Mouse (Mus musculus): ENCODE measurements around the gene Pds5a. TPM values are rescaled to one million over a fixed set of nuclear protein-coding genes. Genes with fewer than 3 reads are reported as not detected.
"Not testable (repeated sequence)": the region's sequence is repeated elsewhere in the genome, so short reads cannot be mapped to it uniquely, and the experiment has no call there.

Gene Pds5a
- polyA plus RNA-seq (2015; fragmentation: Nextera tagmentation; extraction: Ambion mirVana) = 53.9 and 59.6 TPM in 2 replicates

DNA sequence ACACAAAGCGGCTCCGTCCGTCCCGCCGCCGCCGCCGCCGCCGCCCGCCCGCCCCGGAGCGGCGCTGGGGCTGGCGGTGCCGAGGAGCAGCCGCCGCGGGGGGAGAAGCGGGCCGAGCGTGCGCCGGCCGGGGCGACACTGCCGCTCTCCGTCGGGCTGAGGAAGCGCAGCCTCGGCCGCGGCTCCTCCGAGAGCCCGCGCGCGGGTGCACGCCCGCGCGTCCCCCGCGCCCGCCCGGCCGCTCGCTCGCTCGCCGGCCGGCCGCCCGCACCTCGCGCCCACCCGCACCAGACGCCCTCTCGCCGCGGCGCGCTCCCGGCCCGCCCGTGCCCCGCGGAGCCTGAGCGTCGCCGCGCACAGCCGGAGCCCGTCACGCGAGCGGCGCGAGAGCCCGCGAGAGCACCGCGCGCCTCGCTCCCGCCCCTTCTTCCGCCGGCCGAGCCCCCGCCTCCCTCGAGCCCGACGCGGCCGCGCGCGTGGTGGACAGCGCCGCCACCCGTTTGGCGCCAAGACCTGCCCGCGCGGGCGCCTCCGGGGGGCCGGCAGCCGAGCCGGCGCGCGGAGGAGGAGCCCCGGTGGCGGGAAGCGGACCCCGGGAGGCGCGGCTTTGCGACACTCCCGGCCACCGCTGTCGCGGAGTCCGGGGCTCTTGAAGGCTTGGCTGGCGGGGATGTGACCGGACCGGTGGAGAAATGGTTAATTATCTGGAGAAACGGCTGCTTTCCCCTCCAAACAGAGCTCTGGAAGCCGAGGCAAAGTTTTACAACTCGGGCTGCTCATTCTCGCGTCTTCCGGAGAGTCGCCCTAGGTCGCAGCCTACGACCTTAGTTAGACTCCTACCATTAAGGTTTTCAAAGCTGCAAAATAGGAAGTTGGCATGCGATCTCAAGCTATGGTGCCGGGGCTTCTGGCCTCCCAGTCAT lies at the start of gene Pds5a:
Gene Pds5a, minus strand, starts transcription at position 438 of the 923 bp plus-strand sequence.
- WGBS = under 1% methylated on average over 51 of the region's 140 CpGs
- Histone ChIP-seq H3K27me3 (ENCODE audit: control insufficient read depth, insufficient read depth, low read depth, low read length) (no peaks in the 10 kb centered on the region), H3K9me3 (ENCODE audit: control insufficient read depth, low read length) (no peaks in the 10 kb centered on the region), H3K4me1 (replicated peaks; ENCODE audit: control insufficient read depth, insufficient read depth, low read length) (peaks cover 15% of the 10 kb centered on the region), H3K36me3 (ENCODE audit: control insufficient read depth, insufficient read depth, low read length) (no peaks in the 10 kb centered on the region), H3K4me3 (ENCODE audit: low read length) (peak within 1 kb of the TSS; percentile 85), H3K9ac (ENCODE audit: low read length) (peak within 1 kb of the TSS; percentile 97), H3K4me2 (ENCODE audit: low read depth, low read length) (peak within 1 kb of the TSS; percentile 75), H3K27ac (ENCODE audit: low read length) (peak within 1 kb of the TSS; percentile 98)
- ATAC-seq (ENCODE audit: low read depth) = peak; percentile 92

DNA sequence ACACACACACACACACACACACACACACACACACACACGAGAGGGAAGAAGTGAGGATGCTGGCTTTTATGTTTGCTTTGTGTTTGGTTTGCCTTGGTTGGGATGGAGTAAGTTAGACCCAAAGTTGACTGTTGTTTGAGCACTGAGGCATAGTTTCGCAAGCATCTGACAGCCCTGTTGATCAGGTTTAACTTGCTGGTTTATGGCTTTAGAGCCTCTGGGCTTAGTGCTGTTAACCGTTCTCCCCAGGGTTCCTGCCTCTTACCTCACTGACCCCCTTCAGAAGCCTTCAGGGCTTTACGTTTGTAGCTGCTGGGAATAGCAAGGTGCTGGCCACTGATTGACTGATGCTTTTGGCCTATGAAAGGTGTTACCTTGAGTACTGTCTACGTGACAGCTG lies 48.8 kb upstream of the Pds5a start:
- Histone ChIP-seq H3K4me3 (ENCODE audit: low read length) (no peak overlapping the region), H3K27ac (ENCODE audit: low read length) (no peak overlapping the region), H3K27me3 (ENCODE audit: control insufficient read depth, insufficient read depth, low read depth, low read length) (no peaks in the 10 kb centered on the region), H3K4me2 (ENCODE audit: low read depth, low read length) (no peak overlapping the region), H3K4me1 (replicated peaks; ENCODE audit: control insufficient read depth, insufficient read depth, low read length) (no peaks in the 10 kb centered on the region), H3K9me3 (ENCODE audit: control insufficient read depth, low read length) (no peaks in the 10 kb centered on the region), H3K36me3 (ENCODE audit: control insufficient read depth, insufficient read depth, low read length) (no peaks in the 10 kb centered on the region), H3K9ac (ENCODE audit: low read length) (no peak overlapping the region)
- ATAC-seq (ENCODE audit: low read depth) = no peak
- WGBS = 65% methylated on average over 5 of the region's 5 CpGs

DNA sequence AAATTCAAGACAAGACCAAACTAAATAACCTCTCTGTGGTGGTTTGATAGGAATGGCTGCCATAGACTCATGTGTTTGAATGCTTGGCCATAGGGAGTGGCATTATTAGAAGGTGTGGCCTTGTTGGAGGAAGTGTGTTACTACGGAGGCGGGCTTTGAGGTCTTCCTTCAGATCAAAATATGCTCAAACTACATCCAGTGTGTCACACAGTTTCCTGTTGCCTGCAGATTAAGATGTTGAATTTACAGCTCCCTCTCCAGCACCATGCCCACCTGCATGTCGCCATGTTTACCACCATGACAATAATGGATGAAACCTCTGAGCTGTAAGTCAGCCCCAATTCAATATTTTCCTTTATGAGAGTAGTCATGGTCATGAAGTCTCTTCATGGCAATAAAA lies 41.3 kb upstream of the Pds5a start:
- H3K27me3 ChIP-seq (ENCODE audit: control insufficient read depth, insufficient read depth, low read depth, low read length) = no peaks in the 10 kb centered on the region
- H3K4me1 ChIP-seq (replicated peaks; ENCODE audit: control insufficient read depth, insufficient read depth, low read length) = no peaks in the 10 kb centered on the region
- ATAC-seq (ENCODE audit: low read depth) = no peak
- no peak overlapping the region for H3K27ac ChIP-seq (ENCODE audit: low read length)
- no peak overlapping the region for H3K4me2 ChIP-seq (ENCODE audit: low read depth, low read length)
- H3K4me3 ChIP-seq (ENCODE audit: low read length) = no peak overlapping the region
- no peaks in the 10 kb centered on the region for H3K36me3 ChIP-seq (ENCODE audit: control insufficient read depth, insufficient read depth, low read length)
- H3K9me3 ChIP-seq (ENCODE audit: control insufficient read depth, low read length) = 0 out of 2 replicates have a peak, but pooled peaks cover 3% of the 10 kb centered on the region
- no peak overlapping the region for H3K9ac ChIP-seq (ENCODE audit: low read length)
- WGBS = 89% methylated on average over 3 of the region's 3 CpGs

DNA sequence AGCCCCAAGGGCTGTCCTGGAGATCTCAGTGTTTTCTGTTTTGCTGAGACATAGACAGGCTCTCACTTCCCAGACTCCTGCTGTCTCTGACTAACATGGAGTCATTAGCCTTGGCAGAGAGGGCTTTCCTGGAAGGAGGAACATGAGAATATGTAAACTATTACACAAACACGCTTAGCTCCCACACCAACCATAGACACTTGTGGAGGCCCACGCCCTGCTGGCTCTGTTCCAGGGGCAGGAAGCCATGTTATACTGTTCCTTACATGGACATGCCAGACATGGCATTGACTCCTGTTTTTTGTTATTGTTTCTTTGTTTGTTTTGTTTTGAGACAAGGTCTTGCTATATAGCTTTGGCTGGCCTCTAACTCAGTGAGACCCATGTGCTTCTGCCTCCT lies 37.5 kb upstream of the Pds5a start:
- H3K36me3 ChIP-seq (ENCODE audit: control insufficient read depth, insufficient read depth, low read length) = no peaks in the 10 kb centered on the region
- WGBS = 58% methylated on average over 2 of the region's 2 CpGs
- no peak overlapping the region for H3K4me3 ChIP-seq (ENCODE audit: low read length)
- H3K27ac ChIP-seq (ENCODE audit: low read length) = no peak overlapping the region
- H3K9ac ChIP-seq (ENCODE audit: low read length) = no peak overlapping the region
- H3K9me3 ChIP-seq (ENCODE audit: control insufficient read depth, low read length) = 0 out of 2 replicates have a peak, but pooled peaks cover 3% of the 10 kb centered on the region
- no peaks in the 10 kb centered on the region for H3K27me3 ChIP-seq (ENCODE audit: control insufficient read depth, insufficient read depth, low read depth, low read length)
- no peak for ATAC-seq (ENCODE audit: low read depth)
- H3K4me1 ChIP-seq (replicated peaks; ENCODE audit: control insufficient read depth, insufficient read depth, low read length) = peaks cover 8% of the 10 kb centered on the region
- H3K4me2 ChIP-seq (ENCODE audit: low read depth, low read length) = no peak overlapping the region

DNA sequence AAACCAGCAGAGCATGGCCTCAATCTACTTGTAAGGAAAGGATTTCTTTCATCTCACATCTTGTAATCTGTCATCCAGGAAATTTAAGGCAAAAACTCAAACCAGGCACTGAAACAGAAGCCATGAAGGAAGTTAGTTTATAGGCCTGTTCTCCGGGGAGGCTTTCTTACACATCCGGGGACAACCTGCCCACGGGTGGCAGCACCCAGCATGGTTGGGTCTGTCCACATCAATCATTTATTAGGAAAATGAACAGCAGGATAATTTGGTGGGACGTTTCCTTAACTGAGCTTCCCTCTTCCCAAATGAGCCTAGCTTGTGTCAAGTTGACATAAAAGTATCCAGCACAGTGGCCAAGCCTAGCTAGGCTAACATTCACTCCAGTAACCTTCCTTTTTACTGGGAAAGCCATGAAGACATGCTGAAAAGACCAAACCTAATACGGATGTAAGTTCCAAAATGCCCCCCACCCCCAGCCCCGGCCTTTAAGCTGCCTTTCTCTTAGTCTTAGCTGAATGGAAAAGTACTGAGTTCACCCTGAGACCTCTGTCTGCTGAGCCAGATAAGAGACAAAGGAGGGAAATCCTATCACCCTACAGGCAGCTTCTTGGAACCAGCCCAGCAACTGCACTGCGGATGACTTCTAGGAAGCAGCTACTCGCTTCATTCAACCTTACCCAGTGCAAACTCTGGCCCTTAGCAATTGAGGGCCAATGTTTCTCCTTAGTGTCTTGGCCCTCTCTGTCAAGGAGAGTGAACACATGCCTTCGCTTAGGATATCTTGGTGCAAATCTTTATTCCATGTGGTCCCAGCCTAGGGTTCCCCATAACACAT lies 33.3 kb upstream of the Pds5a start:
- H3K4me1 ChIP-seq (replicated peaks; ENCODE audit: control insufficient read depth, insufficient read depth, low read length) = peaks cover 8% of the 10 kb centered on the region
- 44% methylated on average over 9 of the region's 9 CpGs for WGBS
- 0 out of 2 replicates have a peak overlapping the region, but pooled peaks have one; percentile 18 for H3K9ac ChIP-seq (ENCODE audit: low read length)
- ATAC-seq (ENCODE audit: low read depth) = peak; percentile 81
- H3K27me3 ChIP-seq (ENCODE audit: control insufficient read depth, insufficient read depth, low read depth, low read length) = no peaks in the 10 kb centered on the region
- no peaks in the 10 kb centered on the region for H3K36me3 ChIP-seq (ENCODE audit: control insufficient read depth, insufficient read depth, low read length)
- H3K4me3 ChIP-seq (ENCODE audit: low read length) = no peak overlapping the region
- no peak overlapping the region for H3K4me2 ChIP-seq (ENCODE audit: low read depth, low read length)
- H3K9me3 ChIP-seq (ENCODE audit: control insufficient read depth, low read length) = 0 out of 2 replicates have a peak, but pooled peaks cover 3% of the 10 kb centered on the region
- H3K27ac ChIP-seq (ENCODE audit: low read length) = peak overlapping the region; percentile 69

DNA sequence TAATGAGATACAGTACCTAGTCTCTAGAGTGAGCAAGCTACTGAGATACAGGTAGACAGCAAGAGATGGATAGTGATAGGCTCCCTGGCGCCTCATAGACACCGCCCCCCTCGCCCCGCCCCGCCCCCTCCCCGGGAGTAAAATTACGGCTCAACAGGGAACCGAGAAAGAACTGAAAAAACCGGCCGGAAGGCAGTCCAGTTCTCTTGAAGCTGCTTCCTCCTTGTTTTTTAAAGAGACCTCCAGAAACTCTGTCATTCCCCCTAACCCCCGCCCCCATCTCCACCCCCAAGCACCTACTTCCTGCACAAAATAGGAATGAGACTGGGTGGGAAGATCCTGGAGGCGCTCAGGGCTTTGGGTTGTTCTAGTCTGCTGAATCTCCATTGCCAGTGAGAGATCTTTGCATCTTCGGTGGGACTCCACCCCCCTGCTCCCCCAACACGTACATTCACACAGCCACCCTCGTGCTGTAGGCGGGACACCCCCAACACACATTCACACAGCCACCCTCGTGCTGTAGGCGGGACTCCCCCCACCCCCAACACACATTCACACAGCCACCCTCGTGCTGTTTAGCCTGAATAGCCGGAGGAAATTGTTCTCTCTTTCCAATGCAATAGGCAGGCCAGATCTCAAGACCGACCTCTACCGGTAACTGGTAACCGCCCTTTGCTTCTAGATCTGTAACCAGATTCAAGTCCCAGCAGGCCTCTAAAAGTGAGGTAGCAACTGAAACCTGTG lies 26.4 kb upstream of the Pds5a start:
- peak overlapping the region; percentile 74 for H3K4me2 ChIP-seq (ENCODE audit: low read depth, low read length)
- peak; percentile 91 for ATAC-seq (ENCODE audit: low read depth)
- no peaks in the 10 kb centered on the region for H3K36me3 ChIP-seq (ENCODE audit: control insufficient read depth, insufficient read depth, low read length)
- H3K9ac ChIP-seq (ENCODE audit: low read length) = peak overlapping the region; percentile 68
- H3K4me3 ChIP-seq (ENCODE audit: low read length) = peak overlapping the region; percentile 43
- H3K9me3 ChIP-seq (ENCODE audit: control insufficient read depth, low read length) = no peaks in the 10 kb centered on the region
- no peaks in the 10 kb centered on the region; the same call in 1 of the 2 replicates for H3K4me1 ChIP-seq (replicated peaks; ENCODE audit: control insufficient read depth, insufficient read depth, low read length)
- H3K27ac ChIP-seq (ENCODE audit: low read length) = peak overlapping the region; percentile 93
- no peaks in the 10 kb centered on the region for H3K27me3 ChIP-seq (ENCODE audit: control insufficient read depth, insufficient read depth, low read depth, low read length)
- under 1% methylated on average over 23 of the region's 23 CpGs for WGBS

DNA sequence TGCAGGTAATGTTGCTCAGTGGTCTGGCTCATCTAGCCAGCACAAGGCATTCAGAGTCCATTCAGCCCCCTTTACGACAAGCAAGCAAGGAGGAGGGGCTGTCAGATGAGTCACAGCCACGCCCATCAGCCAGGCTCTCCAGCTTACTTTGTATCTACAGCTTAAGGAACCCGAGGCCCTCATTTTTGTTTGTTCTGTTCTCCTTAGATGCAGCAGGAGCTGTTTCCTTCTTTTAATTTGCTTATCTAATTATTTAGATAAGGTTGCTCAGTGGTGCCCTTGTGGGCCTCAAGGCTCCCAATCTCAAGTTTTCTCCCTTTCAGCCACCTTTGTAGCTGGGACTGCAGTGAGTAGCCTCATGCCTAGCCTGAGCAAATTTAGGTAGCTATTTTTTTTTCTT lies 20.3 kb upstream of the Pds5a start:
- Histone ChIP-seq H3K4me1 (replicated peaks; ENCODE audit: control insufficient read depth, insufficient read depth, low read length) (no peaks in the 10 kb centered on the region), H3K27ac (ENCODE audit: low read length) (no peak overlapping the region), H3K4me3 (ENCODE audit: low read length) (no peak overlapping the region), H3K4me2 (ENCODE audit: low read depth, low read length) (no peak overlapping the region), H3K9ac (ENCODE audit: low read length) (no peak overlapping the region), H3K27me3 (ENCODE audit: control insufficient read depth, insufficient read depth, low read depth, low read length) (no peaks in the 10 kb centered on the region), H3K36me3 (ENCODE audit: control insufficient read depth, insufficient read depth, low read length) (no peaks in the 10 kb centered on the region), H3K9me3 (ENCODE audit: control insufficient read depth, low read length) (no peaks in the 10 kb centered on the region)
- WGBS = 5% methylated on average over 3 of the region's 3 CpGs
- ATAC-seq (ENCODE audit: low read depth) = no peak

DNA sequence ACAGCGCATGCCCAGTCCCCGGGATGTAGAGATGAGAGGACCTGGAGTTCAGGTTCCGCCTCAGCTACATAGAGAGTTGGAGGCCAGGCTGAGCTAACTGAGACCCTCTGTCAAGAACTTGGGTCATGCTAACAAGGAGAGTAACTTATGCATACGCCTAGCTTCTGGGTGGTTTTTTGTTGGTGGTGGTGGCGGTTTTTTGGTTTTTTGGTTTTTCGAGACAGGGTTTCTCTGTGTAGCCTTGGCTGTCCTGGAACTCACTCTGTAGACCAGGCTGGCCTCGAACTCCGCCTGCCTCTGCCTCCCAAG lies 19.8 kb upstream of the Pds5a start:
- not testable (repeated sequence) for H3K36me3 ChIP-seq (ENCODE audit: control insufficient read depth, insufficient read depth, low read length); H3K27me3 ChIP-seq (ENCODE audit: control insufficient read depth, insufficient read depth, low read depth, low read length); ATAC-seq (ENCODE audit: low read depth); H3K4me1 ChIP-seq (replicated peaks; ENCODE audit: control insufficient read depth, insufficient read depth, low read length); H3K27ac ChIP-seq (ENCODE audit: low read length); H3K9ac ChIP-seq (ENCODE audit: low read length); H3K9me3 ChIP-seq (ENCODE audit: control insufficient read depth, low read length); H3K4me3 ChIP-seq (ENCODE audit: low read length); H3K4me2 ChIP-seq (ENCODE audit: low read depth, low read length)
- 92% methylated on average over 8 of the region's 8 CpGs for WGBS

Measured in lung, embryonic 16.5 days (tissue).